Mouse (Mus musculus): ENCODE measurements around the gene Selenok. TPM values are rescaled to one million over a fixed set of nuclear protein-coding genes. Genes with fewer than 3 reads are reported as not detected.

Selenok gene
- polyA plus RNA-seq, 1 experiment from 2014 or later: 182 TPM

- no peak overlapping the region for H3K4me2 ChIP-seq
- no peak overlapping the region for H3K27ac ChIP-seq (ENCODE audit: low read depth, low read length)
- 94% methylated on average over 4 of the region's 4 CpGs for WGBS (ENCODE audit: insufficient replicate concordance)
- H3K4me3 ChIP-seq (ENCODE audit: low read depth, low read length): no peak overlapping the region
- H3K36me3 ChIP-seq (ENCODE audit: control insufficient read depth, insufficient read depth, low read length): peaks cover 82% of the 10 kb centered on the region
- no peak overlapping the region for H3K9ac ChIP-seq (ENCODE audit: low read depth, low read length)
- no peaks in the 10 kb centered on the region for H3K4me1 ChIP-seq (ENCODE audit: control insufficient read depth, insufficient read depth, low read length)
- no peak for ATAC-seq (replicated peaks; ENCODE audit: insufficient number of reproducible peaks, low FRiP score, low TSS enrichment)
- no peaks in the 10 kb centered on the region for H3K27me3 ChIP-seq (ENCODE audit: control insufficient read depth, insufficient read depth, low read length)
- H3K9me3 ChIP-seq (replicated peaks; ENCODE audit: control insufficient read depth, low read length): no peaks in the 10 kb centered on the region
Measured at GRCm38 (mm10) chr14:29986096-29986495, 18.0 kb downstream of the Selenok start.

GRCm38 (mm10) chr14:29987276-29987675 lies 19.2 kb downstream of the Selenok start:
- H3K27ac ChIP-seq (ENCODE audit: low read depth, low read length): no peak overlapping the region

GRCm38 (mm10) chr14:29987739-29988138 lies 19.6 kb downstream of the Selenok start:
- Histone ChIP-seq H3K4me2 (no peak overlapping the region), H3K27me3 (ENCODE audit: control insufficient read depth, insufficient read depth, low read length) (no peaks in the 10 kb centered on the region), H3K9me3 (replicated peaks; ENCODE audit: control insufficient read depth, low read length) (no peaks in the 10 kb centered on the region), H3K27ac (ENCODE audit: low read depth, low read length) (no peak overlapping the region), H3K4me1 (ENCODE audit: control insufficient read depth, insufficient read depth, low read length) (no peaks in the 10 kb centered on the region), H3K36me3 (ENCODE audit: control insufficient read depth, insufficient read depth, low read length) (peaks cover 74% of the 10 kb centered on the region), H3K4me3 (ENCODE audit: low read depth, low read length) (no peak overlapping the region), H3K9ac (ENCODE audit: low read depth, low read length) (no peak overlapping the region)
- no peak for ATAC-seq (replicated peaks; ENCODE audit: insufficient number of reproducible peaks, low FRiP score, low TSS enrichment)
- WGBS (ENCODE audit: insufficient replicate concordance): 91% methylated on average over 9 of the region's 9 CpGs

More at GRCm38 (mm10) chr14:29987276-29987675, 19.2 kb downstream of the Selenok start:
- Histone ChIP-seq H3K4me1 (ENCODE audit: control insufficient read depth, insufficient read depth, low read length) (no peaks in the 10 kb centered on the region), H3K9me3 (replicated peaks; ENCODE audit: control insufficient read depth, low read length) (no peaks in the 10 kb centered on the region), H3K9ac (ENCODE audit: low read depth, low read length) (no peak overlapping the region), H3K4me2 (no peak overlapping the region), H3K4me3 (ENCODE audit: low read depth, low read length) (no peak overlapping the region), H3K36me3 (ENCODE audit: control insufficient read depth, insufficient read depth, low read length) (peaks cover 77% of the 10 kb centered on the region), H3K27me3 (ENCODE audit: control insufficient read depth, insufficient read depth, low read length) (no peaks in the 10 kb centered on the region)
- 95% methylated on average over 6 of the region's 6 CpGs for WGBS (ENCODE audit: insufficient replicate concordance)
- ATAC-seq (replicated peaks; ENCODE audit: insufficient number of reproducible peaks, low FRiP score, low TSS enrichment): no peak

- WGBS (ENCODE audit: insufficient replicate concordance): 95% methylated on average over 4 of the region's 4 CpGs
Measured at GRCm38 (mm10) chr14:29988337-29988736, 20.2 kb downstream of the Selenok start.

GRCm38 (mm10) chr14:29994976-29995375 lies 26.9 kb downstream of the Selenok start:
- no peak overlapping the region for H3K9ac ChIP-seq (ENCODE audit: low read depth, low read length)
- no peaks in the 10 kb centered on the region for H3K9me3 ChIP-seq (replicated peaks; ENCODE audit: control insufficient read depth, low read length)
- ATAC-seq (replicated peaks; ENCODE audit: insufficient number of reproducible peaks, low FRiP score, low TSS enrichment): no peak
- no peak overlapping the region for H3K4me2 ChIP-seq
- no peak overlapping the region for H3K4me3 ChIP-seq (ENCODE audit: low read depth, low read length)
- peaks cover 28% of the 10 kb centered on the region for H3K36me3 ChIP-seq (ENCODE audit: control insufficient read depth, insufficient read depth, low read length)
- no peak overlapping the region for H3K27ac ChIP-seq (ENCODE audit: low read depth, low read length)
- no peaks in the 10 kb centered on the region for H3K27me3 ChIP-seq (ENCODE audit: control insufficient read depth, insufficient read depth, low read length)
- WGBS (ENCODE audit: insufficient replicate concordance): 90% methylated on average over 4 of the region's 4 CpGs
- no peaks in the 10 kb centered on the region for H3K4me1 ChIP-seq (ENCODE audit: control insufficient read depth, insufficient read depth, low read length)

More at GRCm38 (mm10) chr14:29988337-29988736, 20.2 kb downstream of the Selenok start:
- H3K36me3 ChIP-seq (ENCODE audit: control insufficient read depth, insufficient read depth, low read length): peaks cover 71% of the 10 kb centered on the region
- ATAC-seq (replicated peaks; ENCODE audit: insufficient number of reproducible peaks, low FRiP score, low TSS enrichment): no peak
- H3K9me3 ChIP-seq (replicated peaks; ENCODE audit: control insufficient read depth, low read length): no peaks in the 10 kb centered on the region
- H3K4me3 ChIP-seq (ENCODE audit: low read depth, low read length): no peak overlapping the region
- H3K27ac ChIP-seq (ENCODE audit: low read depth, low read length): no peak overlapping the region
- no peaks in the 10 kb centered on the region for H3K27me3 ChIP-seq (ENCODE audit: control insufficient read depth, insufficient read depth, low read length)
- no peak overlapping the region for H3K9ac ChIP-seq (ENCODE audit: low read depth, low read length)
- no peak overlapping the region for H3K4me2 ChIP-seq
- H3K4me1 ChIP-seq (ENCODE audit: control insufficient read depth, insufficient read depth, low read length): no peaks in the 10 kb centered on the region

- Histone ChIP-seq H3K4me2 (no peak overlapping the region), H3K36me3 (ENCODE audit: control insufficient read depth, insufficient read depth, low read length) (peaks cover 19% of the 10 kb centered on the region), H3K9ac (ENCODE audit: low read depth, low read length) (no peak overlapping the region), H3K27ac (ENCODE audit: low read depth, low read length) (no peak overlapping the region), H3K4me3 (ENCODE audit: low read depth, low read length) (no peak overlapping the region), H3K4me1 (ENCODE audit: control insufficient read depth, insufficient read depth, low read length) (no peaks in the 10 kb centered on the region), H3K27me3 (ENCODE audit: control insufficient read depth, insufficient read depth, low read length) (no peaks in the 10 kb centered on the region), H3K9me3 (replicated peaks; ENCODE audit: control insufficient read depth, low read length) (no peaks in the 10 kb centered on the region)
- ATAC-seq (replicated peaks; ENCODE audit: insufficient number of reproducible peaks, low FRiP score, low TSS enrichment): no peak
- 92% methylated on average over 11 of the region's 11 CpGs for whole genome bisulfite sequencing (ENCODE audit: insufficient replicate concordance)
Measured at GRCm38 (mm10) chr14:29996000-29996751, 28.1 kb downstream of the Selenok start.

- H3K27ac ChIP-seq (ENCODE audit: low read depth, low read length): no peak overlapping the region
- H3K4me2 ChIP-seq: no peak overlapping the region
- H3K4me1 ChIP-seq (ENCODE audit: control insufficient read depth, insufficient read depth, low read length): no peaks in the 10 kb centered on the region
- no peak overlapping the region for H3K4me3 ChIP-seq (ENCODE audit: low read depth, low read length)
- peaks cover 13% of the 10 kb centered on the region for H3K36me3 ChIP-seq (ENCODE audit: control insufficient read depth, insufficient read depth, low read length)
- no peaks in the 10 kb centered on the region for H3K27me3 ChIP-seq (ENCODE audit: control insufficient read depth, insufficient read depth, low read length)
- H3K9ac ChIP-seq (ENCODE audit: low read depth, low read length): no peak overlapping the region
- no peak for ATAC-seq (replicated peaks; ENCODE audit: insufficient number of reproducible peaks, low FRiP score, low TSS enrichment)
- no peaks in the 10 kb centered on the region for H3K9me3 ChIP-seq (replicated peaks; ENCODE audit: control insufficient read depth, low read length)
Measured at GRCm38 (mm10) chr14:29997345-29997744, 29.2 kb downstream of the Selenok start.

GRCm38 (mm10) chr14:29998747-29999474 lies 30.8 kb downstream of the Selenok start:
- no peak overlapping the region for H3K4me3 ChIP-seq (ENCODE audit: low read depth, low read length)
- no peak overlapping the region for H3K4me2 ChIP-seq
- H3K4me1 ChIP-seq (ENCODE audit: control insufficient read depth, insufficient read depth, low read length): no peaks in the 10 kb centered on the region
- H3K36me3 ChIP-seq (ENCODE audit: control insufficient read depth, insufficient read depth, low read length): peaks cover 7% of the 10 kb centered on the region
- no peak overlapping the region for H3K27ac ChIP-seq (ENCODE audit: low read depth, low read length)
- H3K27me3 ChIP-seq (ENCODE audit: control insufficient read depth, insufficient read depth, low read length): 0 out of 2 replicates have a peak, but pooled peaks cover 5% of the 10 kb centered on the region
- WGBS (ENCODE audit: insufficient replicate concordance): 78% methylated on average over 13 of the region's 13 CpGs
- H3K9ac ChIP-seq (ENCODE audit: low read depth, low read length): no peak overlapping the region
- H3K9me3 ChIP-seq (replicated peaks; ENCODE audit: control insufficient read depth, low read length): no peaks in the 10 kb centered on the region
- no peak for ATAC-seq (replicated peaks; ENCODE audit: insufficient number of reproducible peaks, low FRiP score, low TSS enrichment)

All from heart, embryonic 11.5 days (tissue).